Mouse (Mus musculus) megakaryocyte, adult 5-6 weeks (primary cell): ENCODE measurements around the gene 2610028H24Rik. TPM values are rescaled to one million over a fixed set of nuclear protein-coding genes. Genes with fewer than 3 reads are reported as not detected.

Experiments
- ATAC-seq: 2 replicates; pipeline ENCODE4 v1.8.0; 2016; ENCODE audit warnings: mild to moderate bottlenecking, inconsistent platforms; ENCODE audit not compliant: poor library complexity, severe bottlenecking
- total RNA-seq, 2 experiments: library from RNA; stranded (forward) in 1 of 2; stranded (reverse) in 1 of 2; fragments of 153-499, 151-499 nt in 1 of 2; fragments of 221-1000, 200-1000 nt in 1 of 2; gene quantifications; 2 replicates each; pipeline versions ENCODE4 v1.2.3 to v1.2.4; 2015 to 2017

The 2610028H24Rik gene
- total RNA-seq, 2 experiments from 2014 or later: not detected

DNA sequence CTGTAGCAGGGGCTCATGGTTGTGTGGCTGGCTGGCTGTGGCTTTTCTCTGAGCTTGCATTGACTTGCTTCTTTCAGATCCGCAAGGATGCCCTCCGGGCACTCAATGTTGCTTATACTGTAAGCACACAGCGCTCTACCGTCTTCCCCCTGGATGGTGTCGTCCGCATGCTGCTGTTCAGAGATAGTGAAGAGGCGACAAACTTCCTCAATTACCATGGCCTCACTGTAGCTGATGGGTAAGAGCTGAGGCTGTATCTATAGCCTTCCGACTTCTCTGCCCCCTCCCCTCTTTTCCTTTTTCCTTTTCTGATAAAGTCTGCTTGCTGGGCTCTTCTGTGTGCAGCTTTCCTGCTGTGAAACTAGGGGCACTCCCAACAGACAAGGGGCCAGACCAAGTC is 39.4 kb downstream of the 2610028H24Rik start:
- ATAC-seq: peak; percentile 55

DNA sequence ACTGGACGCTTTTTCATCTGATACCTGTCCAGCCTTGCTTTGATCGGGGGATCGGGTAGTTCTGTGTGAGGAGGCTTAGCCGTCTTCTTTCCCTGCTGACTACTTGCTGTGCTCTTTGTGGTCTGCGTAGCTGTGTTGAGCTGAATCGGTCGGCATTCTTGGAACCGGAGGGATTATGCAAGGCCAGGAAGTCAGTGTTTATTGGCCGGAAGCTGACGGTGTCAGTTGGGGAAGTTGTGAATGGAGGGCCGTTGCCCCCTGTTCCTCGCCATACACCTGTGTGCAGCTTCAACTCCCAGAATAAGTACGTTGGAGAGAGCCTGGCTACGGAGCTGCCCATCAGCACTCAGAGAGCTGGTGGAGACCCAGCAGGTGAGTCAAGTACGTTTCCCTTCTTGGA is 40.3 kb downstream of the 2610028H24Rik start:
- peak; percentile 65 for ATAC-seq

DNA sequence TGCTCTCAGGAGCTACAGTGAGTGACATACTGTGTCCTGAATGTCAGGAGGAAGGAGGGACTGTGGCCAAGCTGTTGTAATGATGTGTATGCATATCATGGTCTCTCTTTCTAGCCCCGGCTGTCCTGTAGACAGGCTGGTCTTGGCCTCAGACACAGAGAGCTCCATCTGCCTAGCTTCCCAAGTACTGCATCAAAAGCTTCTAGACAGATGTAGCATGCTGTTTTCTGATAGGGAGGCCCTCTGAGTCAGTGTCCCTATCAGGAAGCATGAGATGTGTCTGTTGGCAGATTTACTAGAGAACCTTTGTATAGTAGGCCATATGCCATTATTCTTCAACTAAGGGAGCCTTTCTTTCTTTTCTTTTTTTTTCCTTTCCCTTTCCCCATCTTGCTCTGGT is 44.6 kb downstream of the 2610028H24Rik start:
- ATAC-seq: no peak

DNA sequence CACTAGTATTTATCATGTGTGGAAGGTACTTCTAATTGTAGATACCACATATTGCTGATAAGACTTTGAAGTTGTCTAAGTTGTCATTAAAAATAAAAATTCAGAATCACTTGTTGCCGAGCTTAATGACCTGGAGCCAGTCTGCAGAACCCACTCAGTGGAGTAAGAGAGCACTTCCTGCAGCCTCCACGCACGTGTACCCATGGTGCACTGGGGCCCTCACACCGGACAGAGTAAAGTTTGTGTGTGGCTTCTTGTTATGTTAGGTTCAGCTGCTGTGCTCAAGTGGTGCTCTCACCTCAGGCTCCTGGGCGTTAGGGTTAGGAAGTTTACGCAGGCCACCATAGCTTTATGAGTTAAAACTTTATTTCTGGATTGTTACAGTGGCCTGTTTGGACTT is 46.6 kb downstream of the 2610028H24Rik start:
- no peak for ATAC-seq

DNA sequence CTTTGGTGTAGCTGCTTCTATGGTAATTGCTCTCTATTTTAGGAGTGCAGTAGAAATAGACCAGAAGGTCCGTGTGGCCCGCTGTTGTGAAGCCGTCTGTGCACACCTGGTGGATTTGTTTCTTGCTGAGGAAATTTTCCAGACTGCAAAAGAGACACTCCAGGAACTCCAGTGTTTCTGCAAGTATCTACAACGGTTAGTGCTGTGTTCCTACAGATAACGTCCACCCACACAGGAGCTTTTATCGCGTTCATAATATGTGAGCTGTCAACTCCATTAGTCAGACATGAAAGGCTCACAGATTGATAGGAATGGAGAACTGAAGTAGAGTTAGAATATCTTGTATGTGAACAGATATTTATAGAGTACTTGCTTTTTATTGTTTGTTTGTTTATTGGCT is 47.5 kb downstream of the 2610028H24Rik start:
- ATAC-seq: no peak

- no peak for ATAC-seq
These were observed 48.6 kb downstream of the 2610028H24Rik start for GRCm38 (mm10) chr10:76497522-76497921.

DNA sequence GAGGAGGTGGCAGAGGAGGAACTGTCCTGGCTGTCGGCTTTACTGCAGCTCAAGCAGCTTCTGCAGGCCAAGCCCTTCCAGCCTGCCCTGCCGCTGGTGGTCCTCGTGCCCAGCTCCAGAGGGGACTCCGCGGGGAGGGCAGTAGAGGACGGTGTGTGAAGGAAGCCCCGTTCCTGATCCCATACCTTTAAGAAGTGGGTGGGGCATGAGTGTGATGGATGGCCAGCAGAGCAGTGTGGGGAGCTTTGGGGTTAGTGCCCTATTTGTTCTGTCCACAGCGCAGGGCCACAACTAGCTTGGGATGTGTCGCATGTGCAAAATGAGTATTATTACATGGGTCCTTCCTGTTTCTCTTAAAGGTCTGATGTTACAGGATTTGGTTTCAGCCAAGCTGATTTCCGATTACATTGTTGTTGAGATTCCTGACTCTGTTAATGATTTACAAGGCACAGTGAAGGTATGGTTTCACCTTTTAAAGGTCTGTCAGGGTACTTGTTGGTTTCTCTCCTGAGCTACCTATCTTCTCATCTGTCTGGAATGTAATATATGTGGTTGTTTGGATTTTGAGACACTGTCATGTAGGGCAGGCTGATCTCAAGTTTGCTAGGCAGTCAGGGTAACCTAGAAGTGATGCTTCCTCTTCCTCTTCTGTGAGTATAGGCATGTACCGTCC is 55.5 kb downstream of the 2610028H24Rik start:
- ATAC-seq: no peak

DNA sequence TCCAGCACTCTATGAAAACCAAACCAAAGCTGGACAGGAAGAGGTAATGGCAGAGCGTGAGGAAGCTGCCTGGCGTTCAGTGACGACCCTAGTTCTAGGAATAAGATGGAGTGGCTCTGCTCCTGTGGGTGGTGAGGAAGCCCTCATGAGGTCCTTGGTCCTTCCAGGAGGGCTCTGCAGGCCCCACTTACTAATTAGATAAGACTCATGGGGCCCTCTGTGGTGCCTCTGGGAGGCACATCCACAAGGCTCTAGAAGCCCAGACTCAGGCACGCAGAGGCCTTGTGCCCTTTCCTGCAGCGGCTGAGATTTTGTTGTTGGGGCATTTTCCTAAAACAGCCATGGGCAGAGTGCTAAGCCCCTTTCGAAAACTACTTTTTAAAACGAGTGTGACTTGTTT is 57.0 kb downstream of the 2610028H24Rik start:
- ATAC-seq: no peak

Other genes starting within 250 kb of the 2610028H24Rik start
- gene Prmt2, start 211.2 kb upstream of the 2610028H24Rik start, total RNA-seq (2015): 1.7 and 2.3 TPM in 2 replicates
- 1.3 and 2.0 TPM in 2 replicates for gene Prmt2, start 211.2 kb upstream of the 2610028H24Rik start, total RNA-seq (2017)
- gene S100b, start 195.2 kb upstream of the 2610028H24Rik start, total RNA-seq (2015): 0.14 and 0.47 TPM in 2 replicates
- 0.11 TPM in 1 of 2 replicates, not detected in the other for gene S100b, start 195.2 kb upstream of the 2610028H24Rik start, total RNA-seq (2017)
- 3.6 and 4.3 TPM in 2 replicates for gene Dip2a, start 103.8 kb upstream of the 2610028H24Rik start, total RNA-seq (2015)
- gene Dip2a, start 103.8 kb upstream of the 2610028H24Rik start, total RNA-seq (2017): 5.1 and 5.3 TPM in 2 replicates
- gene AC141477.1, start 8.6 kb upstream of the 2610028H24Rik start, total RNA-seq (2015): not detected in 2 replicates
- 10.4 TPM in 1 of 2 replicates, not detected in the other for gene AC141477.1, start 8.6 kb upstream of the 2610028H24Rik start, total RNA-seq (2017)
- 24.2 and 27.3 TPM in 2 replicates for gene Pcnt, start 6.3 kb upstream of the 2610028H24Rik start, total RNA-seq (2015)
- 44.1 and 53.4 TPM in 2 replicates for gene Pcnt, start 6.3 kb upstream of the 2610028H24Rik start, total RNA-seq (2017)
- gene Mcm3ap, start 19.8 kb downstream of the 2610028H24Rik start, total RNA-seq (2015): 41.9 and 51.0 TPM in 2 replicates
- gene Mcm3ap, start 19.8 kb downstream of the 2610028H24Rik start, total RNA-seq (2017): 51.5 and 56.8 TPM in 2 replicates
- 0.96 and 1.6 TPM in 2 replicates for gene Ybey, start 20.0 kb downstream of the 2610028H24Rik start, total RNA-seq (2015)
- gene Ybey, start 20.0 kb downstream of the 2610028H24Rik start, total RNA-seq (2017): 3.6 and 4.2 TPM in 2 replicates
- gene Lss, start 82.5 kb downstream of the 2610028H24Rik start, total RNA-seq (2015): 0.98 and 2.1 TPM in 2 replicates
- gene Lss, start 82.5 kb downstream of the 2610028H24Rik start, total RNA-seq (2017): 1.7 and 2.5 TPM in 2 replicates
- gene Spatc1l, start 113.2 kb downstream of the 2610028H24Rik start, total RNA-seq (2015): not detected in 2 replicates
- not detected in 2 replicates for gene Spatc1l, start 113.2 kb downstream of the 2610028H24Rik start, total RNA-seq (2017)
- gene Ftcd, start 126.6 kb downstream of the 2610028H24Rik start, total RNA-seq (2015): not detected in 2 replicates
- not detected in 2 replicates for gene Ftcd, start 126.6 kb downstream of the 2610028H24Rik start, total RNA-seq (2017)
- gene Col6a2, start 174.5 kb downstream of the 2610028H24Rik start, total RNA-seq (2015): 0.13 TPM in 1 of 2 replicates, not detected in the other
- gene Col6a2, start 174.5 kb downstream of the 2610028H24Rik start, total RNA-seq (2017): not detected in 2 replicates